Mouse (Mus musculus) embryonic stem cell, embryonic (primary cell): ENCODE data around the gene Nfkb2.

ENCODE experiments used
- CTCF ChIA-PET, 4 experiments: fragments of 300-600 bp in 2 of 4; fragments of 350-600 bp in 2 of 4; sonication (Branson Sonifier 250); formaldehyde crosslinking; loops; one replicate each; lab custom pipeline; 2022; ENCODE audit warnings: inconsistent platforms in 2 of 4; lab: Charles Lee
- POLR2A ChIA-PET, 4 experiments: fragments of 300-600 bp in 2 of 4; fragments of 350-600 bp in 2 of 4; sonication (Branson Sonifier 250); formaldehyde crosslinking; loops; one replicate each; lab custom pipeline; 2022; ENCODE audit warnings: antibody characterized with exemption in 4 of 4, inconsistent platforms in 1 of 4; lab: Charles Lee

Nfkb2 gene

DNA sequence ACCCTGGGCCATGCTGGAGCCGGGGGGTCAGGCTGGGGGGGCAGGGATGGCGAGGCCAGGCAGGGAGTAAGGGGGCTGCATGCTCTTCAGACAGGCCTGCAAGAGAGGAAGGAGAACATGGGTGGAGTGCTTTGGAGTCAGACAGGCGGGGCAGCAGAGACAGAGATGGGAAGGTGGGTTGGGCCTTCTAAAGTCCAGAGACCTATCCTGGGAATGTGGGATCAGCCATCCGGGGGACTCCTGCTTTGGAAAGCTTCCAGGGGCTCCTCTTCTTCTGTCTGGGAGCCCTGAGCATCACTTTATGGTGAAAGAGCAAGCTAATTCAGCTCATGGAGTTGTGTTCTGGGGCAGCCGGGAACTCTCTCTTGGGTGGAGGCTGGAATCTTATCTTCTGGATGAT, 20.8 kb downstream of the Nfkb2 start:
- ChIA-PET CTCF (no interaction called here), POLR2A (interaction anchor here in 1 of 4 experiments (0.7 to 1.6 kb wide), 4 partner anchors 13 to 514 kb away, joined by 3 to 4 read pairs (median 3); partner anchors contain the start of genes Cuedc2 and Sufu)

DNA sequence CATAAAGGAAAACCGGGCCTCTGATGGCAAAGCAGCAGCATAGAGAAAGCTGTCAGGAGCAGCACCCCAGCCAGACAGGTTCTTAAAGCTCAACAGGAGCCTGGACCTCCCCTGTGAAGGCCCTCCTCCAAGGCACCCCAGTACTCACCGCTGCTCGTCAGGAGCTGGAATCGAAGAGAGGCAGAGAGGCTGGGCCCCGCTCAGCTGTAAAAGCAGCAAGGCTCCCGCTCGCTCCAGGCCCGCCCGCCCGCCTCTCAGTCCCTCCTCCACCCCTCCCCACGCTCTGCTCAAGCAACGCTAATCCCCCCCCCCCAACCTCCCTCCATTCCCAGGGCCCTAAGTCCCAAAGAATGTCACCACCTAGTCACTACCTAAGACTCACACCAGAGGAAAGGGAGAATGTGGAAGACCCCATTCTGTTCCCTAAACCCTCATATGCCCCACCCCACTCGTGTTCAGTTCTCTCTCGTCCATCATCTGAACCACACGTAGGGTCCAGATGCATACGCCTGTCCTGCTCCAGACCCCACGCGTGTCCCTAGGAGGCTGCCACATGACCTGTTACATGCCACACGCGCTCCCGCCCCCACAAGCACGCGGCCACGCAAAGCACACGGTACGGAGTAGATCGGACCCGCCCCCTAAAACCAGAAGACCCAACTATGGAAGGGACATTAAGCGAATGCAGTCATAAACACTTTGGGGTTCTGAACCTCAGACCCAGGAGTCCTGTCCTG, 22.1 kb downstream of the Nfkb2 start:
- ChIA-PET POLR2A (interaction anchor here in 2 of 4 experiments (0.9 to 1.6 kb wide), 3 partner anchors 12 to 43 kb away, joined by 3 to 5 read pairs (median 3); partner anchors contain the start of gene Cuedc2 (in 1 of the 2)), CTCF (no interaction called here)

DNA sequence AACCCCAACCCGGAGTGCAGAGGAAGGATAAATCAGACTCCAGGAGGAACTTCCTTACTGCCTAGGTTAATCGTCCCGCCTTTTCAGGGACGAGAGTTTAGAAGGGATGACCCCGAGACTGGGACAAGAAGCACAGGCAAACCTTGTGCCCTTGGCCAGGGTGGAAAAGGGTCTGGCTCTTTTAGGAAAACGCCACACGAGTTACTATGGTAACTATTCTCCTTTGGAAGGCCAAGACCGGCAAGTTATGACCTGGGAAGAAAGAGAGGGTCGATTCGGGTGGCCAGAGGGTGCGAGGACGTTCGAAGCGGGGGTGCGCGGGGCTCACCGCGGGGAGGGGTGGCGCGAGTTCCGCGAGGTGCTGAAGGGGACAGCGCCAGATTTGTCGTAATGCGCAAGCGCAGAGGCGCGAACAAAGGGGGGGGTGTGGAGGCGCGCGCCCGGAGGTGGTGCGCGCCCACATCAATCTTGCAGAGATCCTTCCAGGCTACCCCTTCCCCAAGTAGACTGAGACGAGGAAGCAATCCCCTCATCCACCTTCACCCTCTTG, 22.7 kb downstream of the Nfkb2 start, which contains the start of gene Psd:
Psd (minus strand) TSS at position 401 of the 550 bp plus-strand sequence.
- POLR2A ChIA-PET, result interaction anchor here in 2 of 4 experiments (1.0 to 3.4 kb wide), 6 partner anchors 8 to 260 kb away, joined by 3 to 35 read pairs (median 12); partner anchors contain the start of genes Actr1a (in 1 of the 2) and Cuedc2 (in 1 of the 2)
- CTCF ChIA-PET, result interaction anchor here in 1 of 4 experiments (2.6 kb wide), 1 partner anchor 23 kb away, joined by 14 read pairs; the partner anchor contains the start of gene Nfkb2

DNA sequence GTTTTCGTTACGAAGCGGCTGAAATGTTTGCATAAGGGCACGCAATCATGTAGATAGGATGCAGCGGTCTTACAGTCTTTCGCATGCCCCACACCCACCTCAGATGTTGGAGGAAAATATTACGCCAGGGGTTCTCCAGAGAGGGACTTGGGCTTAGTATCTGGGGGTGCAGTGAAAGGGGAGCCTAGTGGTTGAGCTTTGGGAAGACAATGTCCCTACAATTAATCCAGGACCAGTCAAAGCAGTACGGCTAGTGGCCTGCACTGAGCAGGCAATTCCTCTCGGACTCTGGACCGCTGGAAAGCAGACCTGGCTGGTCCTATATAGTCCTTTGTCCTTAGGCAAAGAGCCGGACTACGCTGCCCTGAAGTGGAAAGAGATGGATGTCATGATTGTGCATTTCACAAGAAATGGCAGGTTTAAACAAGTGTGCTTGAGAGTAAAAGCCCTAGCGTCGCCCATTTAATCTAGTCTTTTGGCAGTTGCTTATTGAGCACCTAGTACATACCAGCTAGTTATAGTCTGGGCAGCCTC, 23.5 kb downstream of the Nfkb2 start:
- CTCF ChIA-PET, result interaction anchor here in 3 of 4 experiments (1.1 to 3.1 kb wide), 16 partner anchors 8 to 245 kb away, joined by 3 to 14 read pairs (median 5); partner anchors contain the start of genes Cuedc2 (in 2 of the 3), Nfkb2 (in 2 of the 3) and Sufu (in 1 of the 3)

DNA sequence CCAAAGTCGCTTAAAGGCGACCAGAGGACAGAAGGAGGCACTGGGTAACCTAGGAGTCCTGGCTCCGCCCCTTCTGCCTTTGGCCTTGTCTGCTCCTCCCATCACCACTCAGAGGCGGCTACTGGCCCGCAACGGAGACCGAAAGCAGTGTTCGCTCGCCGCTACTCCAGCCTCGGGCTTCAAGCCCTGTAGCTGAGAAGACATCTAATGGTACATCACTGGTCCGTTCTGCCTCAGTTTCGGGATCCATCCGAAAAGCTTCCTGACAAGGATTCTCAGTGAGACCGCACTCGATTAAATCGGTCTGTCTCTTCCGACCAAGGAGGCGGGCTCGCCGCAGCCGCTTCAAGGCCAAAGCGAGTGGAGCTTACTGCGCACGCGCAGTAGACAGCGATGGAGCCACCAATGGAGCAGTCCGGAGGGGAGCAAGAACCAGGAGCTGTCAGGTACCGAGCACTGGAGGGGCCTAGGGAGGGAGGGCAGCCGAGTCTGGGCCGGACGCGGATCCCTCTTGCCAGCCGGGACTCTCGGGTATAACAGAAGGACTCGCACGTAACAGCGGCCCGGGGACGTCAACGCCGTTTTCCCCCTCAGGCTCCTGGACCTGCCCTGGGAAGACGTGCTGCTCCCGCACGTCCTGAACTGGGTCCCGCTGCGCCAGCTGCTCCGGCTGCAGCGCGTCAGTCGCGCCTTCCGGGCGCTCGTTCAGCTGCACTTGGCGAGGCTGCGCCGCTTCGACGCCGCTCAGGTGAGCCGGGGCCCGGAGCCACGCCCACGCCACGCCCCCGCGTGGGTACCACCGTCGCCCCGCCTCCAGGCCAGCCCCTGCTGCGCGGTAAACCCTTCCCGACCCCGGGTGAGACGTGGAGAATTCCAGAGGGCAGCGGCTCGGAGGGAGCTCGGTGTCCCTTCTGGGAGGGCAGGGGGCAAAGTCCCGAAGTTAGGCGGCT, 24.2 kb downstream of the Nfkb2 start, which contains the start of gene Fbxl15:
Fbxl15 (plus strand) TSS at position 104 of the 950 bp plus-strand sequence.
- POLR2A ChIA-PET, result interaction anchor here (0.5 to 3.5 kb wide), 67 partner anchors 9 to 1752 kb away, joined by 3 to 39 read pairs (median 4); partner anchors contain the start of genes Cuedc2 (in 4 of the 4), Gbf1 (in 3 of the 4), Nfkb2 (in 3 of the 4) and Mfsd13a (in 2 of the 4)
- CTCF ChIA-PET, result interaction anchor here (0.6 to 3.1 kb wide), 28 partner anchors 9 to 1010 kb away, joined by 3 to 14 read pairs (median 4); partner anchors contain the start of genes Nfkb2 (in 3 of the 4), Cuedc2 (in 2 of the 4), Sufu (in 2 of the 4) and Pitx3 (in 1 of the 4)

More for the DNA sequence above, 23.5 kb downstream of the Nfkb2 start:
- POLR2A ChIA-PET, result interaction anchor here (0.5 to 3.5 kb wide), 43 partner anchors 8 to 1752 kb away, joined by 3 to 39 read pairs (median 6); partner anchors contain the start of genes Cuedc2 (in 4 of the 4), Nfkb2 (in 3 of the 4), Gbf1 (in 2 of the 4) and Sufu (in 2 of the 4)

DNA sequence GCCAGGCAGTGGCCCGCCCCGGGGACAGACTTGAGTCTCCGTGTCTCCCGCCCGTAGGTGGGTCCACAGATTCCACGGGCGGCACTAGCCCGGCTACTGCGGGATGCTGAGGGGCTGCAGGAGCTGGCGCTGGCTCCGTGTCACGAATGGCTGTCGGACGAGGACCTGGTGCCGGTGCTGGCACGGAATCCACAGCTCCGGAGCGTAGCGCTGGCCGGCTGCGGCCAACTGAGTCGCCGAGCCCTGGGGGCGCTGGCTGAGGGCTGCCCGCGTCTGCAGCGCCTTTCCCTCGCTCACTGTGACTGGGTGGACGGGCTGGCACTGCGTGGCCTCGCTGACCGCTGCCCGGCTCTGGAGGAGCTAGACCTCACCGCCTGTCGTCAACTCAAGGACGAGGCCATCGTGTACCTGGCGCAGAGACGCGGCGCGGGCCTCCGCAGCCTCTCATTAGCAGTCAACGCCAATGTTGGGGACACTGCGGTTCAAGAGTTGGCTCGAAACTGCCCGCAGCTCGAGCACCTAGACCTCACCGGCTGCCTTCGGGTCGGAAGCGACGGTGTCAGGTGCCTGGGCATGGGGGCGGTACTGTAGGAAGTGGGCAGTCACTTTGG, 25.0 kb downstream of the Nfkb2 start:
- ChIA-PET POLR2A (interaction anchor here (0.6 to 3.5 kb wide), 51 partner anchors 9 to 782 kb away, joined by 3 to 39 read pairs (median 4); partner anchors contain the start of genes Cuedc2 (in 3 of the 4), Nfkb2 (in 3 of the 4), Gbf1 (in 2 of the 4) and Mfsd13a (in 2 of the 4)), CTCF (interaction anchor here (0.5 to 3.1 kb wide), 22 partner anchors 9 to 1179 kb away, joined by 3 to 14 read pairs (median 5); partner anchors contain the start of genes Cuedc2 (in 3 of the 4), Nfkb2 (in 3 of the 4), Pitx3 (in 1 of the 4) and Sufu (in 1 of the 4))

DNA sequence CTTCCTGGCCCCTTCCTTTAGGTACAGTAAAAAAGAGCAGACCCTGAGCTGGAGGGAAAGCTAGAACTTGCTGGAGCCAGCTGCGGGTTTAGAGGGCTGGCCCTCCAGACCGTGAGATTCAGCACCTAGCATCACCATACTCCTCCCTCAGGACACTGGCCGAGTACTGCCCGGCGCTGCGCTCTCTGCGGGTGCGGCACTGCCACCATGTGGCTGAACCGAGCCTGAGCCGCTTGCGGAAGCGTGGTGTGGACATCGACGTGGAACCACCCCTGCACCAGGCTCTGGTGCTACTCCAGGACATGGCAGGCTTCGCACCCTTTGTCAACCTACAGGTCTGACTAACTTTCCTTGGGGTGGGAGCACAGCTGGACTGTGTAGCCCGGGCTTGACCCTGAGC, 25.8 kb downstream of the Nfkb2 start:
- ChIA-PET CTCF (interaction anchor here in 3 of 4 experiments (0.7 to 3.1 kb wide), 8 partner anchors 8 to 195 kb away, joined by 3 to 13 read pairs (median 4); partner anchors contain the start of genes Cuedc2 (in 1 of the 3), Nfkb2 (in 1 of the 3) and Pitx3 (in 1 of the 3)), POLR2A (interaction anchor here in 3 of 4 experiments (0.6 to 3.5 kb wide), 15 partner anchors 8 to 783 kb away, joined by 3 to 39 read pairs (median 8); partner anchors contain the start of genes Cuedc2 (in 2 of the 3), Nfkb2 (in 2 of the 3) and Nolc1 (in 1 of the 3))

DNA sequence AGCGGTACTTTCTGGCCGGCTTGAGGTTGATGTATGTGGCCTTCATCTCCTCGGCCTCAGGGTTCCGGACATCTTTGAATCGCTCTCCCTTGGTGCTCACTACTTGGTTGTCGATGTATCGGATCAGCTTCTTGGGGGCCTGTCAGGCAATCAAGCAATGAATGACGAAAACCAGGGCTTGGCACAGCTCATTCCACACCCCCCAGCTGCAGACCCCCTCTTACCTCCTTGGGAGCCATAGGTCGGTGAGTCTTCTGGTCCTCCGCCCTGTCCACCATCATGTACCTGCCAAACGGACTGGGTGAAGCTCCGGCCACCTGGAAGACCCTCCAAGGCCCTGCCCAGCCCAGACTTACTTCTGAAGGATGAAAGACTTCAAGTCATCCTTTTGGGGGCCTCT, 26.6 kb downstream of the Nfkb2 start:
- CTCF ChIA-PET, result interaction anchor here in 3 of 4 experiments (0.5 to 2.0 kb wide), 7 partner anchors 26 to 195 kb away, joined by 3 to 7 read pairs (median 4); partner anchors contain the start of genes Nfkb2 (in 2 of the 3) and Pitx3 (in 1 of the 3)
- POLR2A ChIA-PET, result interaction anchor here in 2 of 4 experiments (0.7 to 3.5 kb wide), 8 partner anchors 7 to 195 kb away, joined by 3 to 39 read pairs (median 4); partner anchors contain the start of gene Cuedc2 (in 1 of the 2)

DNA sequence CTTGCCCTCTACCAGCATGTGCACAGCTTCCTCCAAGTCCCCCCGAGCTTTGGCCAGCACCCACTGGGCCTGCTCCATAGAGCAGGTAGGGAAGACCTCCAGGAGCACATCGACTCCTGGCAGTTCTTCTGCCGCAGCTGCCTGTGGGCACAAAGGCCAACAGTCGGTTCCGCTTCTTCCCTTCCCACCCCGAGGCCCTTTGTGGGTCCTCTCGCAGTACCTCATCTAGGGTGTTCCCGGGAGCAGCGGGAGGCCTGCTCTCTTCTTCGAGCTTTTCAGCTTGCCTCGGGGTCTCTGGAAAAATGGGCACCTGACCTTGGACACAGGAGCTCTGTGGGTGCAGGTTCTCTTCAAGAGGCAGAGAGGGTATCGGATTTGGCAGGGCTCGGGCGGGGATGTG, 27.2 kb downstream of the Nfkb2 start:
- ChIA-PET POLR2A (interaction anchor here in 2 of 4 experiments (0.9 to 1.3 kb wide), 3 partner anchors 12 to 108 kb away, joined by 3 read pairs; no protein-coding TSS in a partner anchor), CTCF (interaction anchor here in 3 of 4 experiments (0.5 to 1.8 kb wide), 4 partner anchors 27 to 196 kb away, joined by 3 to 7 read pairs (median 4); partner anchors contain the start of gene Nfkb2 (in 1 of the 3))

DNA sequence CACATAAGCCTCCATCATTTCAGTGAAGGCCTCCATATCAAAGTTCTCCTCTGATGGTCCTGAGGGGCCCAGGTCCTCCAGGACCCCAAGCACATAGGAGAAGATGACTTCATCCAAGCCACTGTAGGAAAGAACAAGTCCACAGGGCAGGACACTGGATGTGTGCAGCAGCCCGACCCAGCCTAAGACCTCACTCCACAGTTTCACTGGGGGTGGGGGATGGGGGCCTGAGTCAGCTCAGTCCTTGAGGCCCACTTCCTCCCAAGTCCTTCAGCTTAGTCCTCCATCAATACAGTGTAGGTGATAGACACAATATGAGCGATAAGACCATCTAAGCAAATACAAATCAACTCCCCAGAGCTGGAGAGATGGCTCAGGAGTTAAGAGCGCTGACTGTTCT, 27.8 kb downstream of the Nfkb2 start:
- POLR2A ChIA-PET, result interaction anchor here in 2 of 4 experiments (1.1 to 1.3 kb wide), 2 partner anchors 49 to 108 kb away, joined by 3 read pairs; no protein-coding TSS in a partner anchor
- CTCF ChIA-PET, result no interaction called here

DNA sequence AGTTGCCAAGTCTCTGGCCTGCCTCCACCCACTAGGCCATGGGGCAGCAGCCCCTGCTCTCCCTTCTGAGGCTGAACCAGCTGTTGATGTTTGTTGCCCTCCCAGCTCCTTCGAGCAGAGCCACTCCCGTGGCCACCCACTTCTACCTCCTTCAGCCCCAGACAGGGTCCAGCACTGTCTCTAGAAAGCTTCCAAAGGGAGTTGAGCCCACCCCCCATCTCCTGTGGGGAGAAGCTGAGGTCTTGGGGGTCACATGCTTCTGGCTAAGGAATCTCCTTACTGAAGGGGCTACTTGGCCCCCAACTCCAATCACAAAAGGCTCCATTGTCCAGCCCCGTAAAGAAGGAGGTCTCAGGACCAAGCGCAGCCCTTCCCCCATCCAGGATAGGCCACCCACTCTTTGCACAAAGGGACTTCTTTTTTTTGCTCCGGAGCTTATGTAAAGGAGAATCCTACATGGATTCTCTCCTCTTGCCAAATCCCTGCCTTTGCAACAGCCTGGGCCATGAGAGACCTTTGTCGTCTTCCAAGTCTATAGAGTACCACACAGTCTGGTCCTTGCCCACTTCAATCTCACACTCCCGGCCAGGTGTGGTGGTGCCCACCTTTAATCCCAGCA, 28.7 kb downstream of the Nfkb2 start:
- ChIA-PET CTCF (no interaction called here), POLR2A (no interaction called here)

DNA sequence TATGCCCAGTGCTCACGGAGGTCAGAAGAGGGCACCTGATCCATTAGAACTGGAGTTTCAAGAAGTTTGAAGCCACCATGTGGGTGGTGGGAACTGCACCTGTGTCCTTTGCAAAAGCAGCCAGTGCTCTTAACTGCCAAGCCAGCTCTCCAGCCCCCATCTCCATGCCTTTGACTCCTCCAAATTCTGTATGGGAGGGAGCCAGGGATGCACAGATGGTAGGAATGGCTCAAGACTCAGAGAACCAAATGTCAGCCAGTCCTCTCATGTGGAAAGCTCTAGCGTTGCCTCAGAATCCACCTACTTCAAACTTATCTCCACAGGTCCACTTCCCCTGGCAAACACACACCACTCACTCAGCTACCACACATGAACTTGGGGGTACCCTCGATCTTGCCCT, 29.8 kb downstream of the Nfkb2 start:
- ChIA-PET POLR2A (interaction anchor here in 1 of 4 experiments (0.6 to 1.2 kb wide), 2 partner anchors 23 to 266 kb away, joined by 3 read pairs; no protein-coding TSS in a partner anchor), CTCF (interaction anchor here in 1 of 4 experiments (1.6 kb wide), 1 partner anchor 63 kb away, joined by 3 read pairs; the partner anchor contains the start of gene Sufu)

DNA sequence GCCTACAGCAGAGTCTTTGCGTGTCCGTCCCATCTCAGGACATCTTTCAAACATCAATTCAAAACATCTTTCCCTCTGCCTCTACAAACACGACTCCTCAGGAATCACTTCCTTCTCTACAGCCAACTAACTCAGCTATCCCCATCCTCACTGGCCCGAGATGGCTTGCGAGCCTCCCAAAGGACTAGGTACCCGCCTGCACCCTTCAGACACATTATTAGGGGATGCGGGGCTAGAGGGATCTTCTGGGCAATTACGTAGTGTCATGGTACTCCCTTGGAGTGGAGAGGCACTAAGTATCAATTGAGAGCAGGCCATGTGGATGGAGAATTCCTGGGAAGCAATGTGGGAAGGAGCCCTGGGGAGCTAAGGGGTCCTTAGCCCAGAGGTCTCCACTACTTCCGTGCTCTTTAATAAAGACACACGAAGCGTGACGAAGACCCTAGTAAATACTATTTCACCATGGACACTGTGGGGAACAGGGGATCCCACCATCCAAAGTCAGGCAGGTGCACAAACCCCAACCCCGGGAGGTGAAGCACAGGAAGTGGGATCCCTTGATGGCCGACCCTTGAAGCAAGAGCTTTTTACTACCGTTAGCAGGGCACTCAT, 33.7 kb downstream of the Nfkb2 start:
- ChIA-PET POLR2A (interaction anchor here (0.6 to 5.0 kb wide), 34 partner anchors 8 to 408 kb away, joined by 3 to 40 read pairs (median 4); partner anchors contain the start of genes Fbxl15 (in 4 of the 4), Actr1a (in 1 of the 4), Gbf1 (in 1 of the 4) and Nolc1 (in 1 of the 4)), CTCF (interaction anchor here in 3 of 4 experiments (0.5 to 1.5 kb wide), 9 partner anchors 8 to 1282 kb away, joined by 3 to 5 read pairs (median 4); partner anchors contain the start of genes Fbxl15 (in 2 of the 3), Sufu (in 2 of the 3) and Nfkb2 (in 1 of the 3))

DNA sequence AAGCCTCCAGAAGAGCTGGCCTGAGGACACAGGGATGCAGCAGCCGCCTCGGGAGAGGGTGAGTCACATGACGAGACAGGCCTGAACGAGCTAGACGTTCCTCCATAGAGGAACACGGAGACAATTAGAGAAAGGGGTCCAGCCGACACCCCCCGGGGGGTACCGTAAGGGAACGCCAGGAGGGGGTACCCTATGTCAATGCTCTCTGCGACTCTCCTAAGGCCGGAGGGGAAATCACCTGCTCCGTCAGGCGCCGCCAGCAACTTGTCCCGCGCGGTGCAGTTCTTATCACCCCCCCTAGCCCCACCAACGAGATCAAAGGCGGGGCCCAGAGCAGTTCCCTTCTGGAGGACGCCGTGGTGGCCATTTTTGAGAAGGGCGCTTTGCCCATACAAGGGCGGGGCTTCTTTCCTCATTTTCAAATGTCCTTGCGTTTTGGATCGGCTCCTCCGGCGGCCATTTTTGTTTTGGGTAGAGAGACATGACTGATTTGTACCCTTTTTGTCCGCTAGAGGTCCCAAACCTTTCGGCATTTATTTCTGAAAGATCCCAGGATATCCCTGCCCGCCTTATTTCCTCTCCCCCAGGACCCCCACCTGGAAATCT, 34.3 kb downstream of the Nfkb2 start, which contains the start of gene Cuedc2:
Cuedc2 (minus strand) TSS at position 372 of the 606 bp plus-strand sequence.
- CTCF ChIA-PET, result interaction anchor here (0.5 to 1.5 kb wide), 11 partner anchors 9 to 1282 kb away, joined by 3 to 5 read pairs (median 4); partner anchors contain the start of genes Fbxl15 (in 2 of the 4), Nfkb2 (in 2 of the 4) and Sufu (in 2 of the 4)
- POLR2A ChIA-PET, result interaction anchor here (0.6 to 5.0 kb wide), 33 partner anchors 9 to 408 kb away, joined by 3 to 40 read pairs (median 4); partner anchors contain the start of genes Fbxl15 (in 4 of the 4), Sufu (in 2 of the 4), Actr1a (in 1 of the 4) and Gbf1 (in 1 of the 4)
